Mouse (Mus musculus) stomach, postnatal 0 days (tissue): ENCODE results near the gene L3mbtl3. TPM values are rescaled to one million over a fixed set of nuclear protein-coding genes. Genes with fewer than 3 reads are reported as not detected.

ENCODE experiments used
- ATAC-seq: fragments of 200-750 bp; cut with Nextera tagmentation; 2 replicates; pipeline ENCODE4 v1.8.0; 2017; ENCODE audit not compliant: low FRiP score, low TSS enrichment
- DNase-seq: peaks from one replicate; pipeline ENCODE4 v3.0.0-alpha.2; 2016; ENCODE audit warnings: low spot score
- H3K27ac ChIP-seq: fragments of 300-500 bp; sonication (generic); replicated peaks from 2 replicates; pipeline ENCODE4 v1.5.1; 2014; ENCODE audit warnings: mild to moderate bottlenecking, control low read depth
- H3K27me3 ChIP-seq: fragments of 300-500 bp; sonication (generic); 2 replicates; pipeline ENCODE4 v1.6.1; 2014; ENCODE audit warnings: low read length; ENCODE audit not compliant: control insufficient read depth, insufficient read depth
- H3K36me3 ChIP-seq: fragments of 300-500 bp; sonication (generic); 2 replicates; pipeline ENCODE4 v1.6.1; 2014; ENCODE audit warnings: low read length, mixed read lengths; ENCODE audit not compliant: control insufficient read depth, insufficient read depth
- H3K4me1 ChIP-seq: fragments of 300-500 bp; sonication (generic); replicated peaks from 2 replicates; pipeline ENCODE4 v1.6.1; 2014; ENCODE audit warnings: antibody characterized with exemption; ENCODE audit not compliant: control insufficient read depth, insufficient read depth
- H3K4me2 ChIP-seq: fragments of 300-500 bp; sonication (generic); replicated peaks from 2 replicates; pipeline ENCODE4 v1.6.1; 2014; ENCODE audit warnings: low read depth, mild to moderate bottlenecking, control low read depth, moderate library complexity
- H3K4me3 ChIP-seq: fragments of 300-500 bp; sonication (generic); 2 replicates; pipeline ENCODE4 v1.5.1; 2014; ENCODE audit warnings: low read depth, low read length, control low read depth
- H3K9ac ChIP-seq: fragments of 300-500 bp; sonication (generic); 2 replicates; pipeline ENCODE4 v1.6.1; 2014; ENCODE audit warnings: mild to moderate bottlenecking, low read length, control low read depth, mixed read lengths
- H3K9me3 ChIP-seq: fragments of 300-500 bp; sonication (generic); 2 replicates; pipeline ENCODE4 v1.6.1; 2016; ENCODE audit warnings: low read length; ENCODE audit not compliant: control insufficient read depth
- CTCF ChIP-seq: IDR thresholded peaks from 2 replicates; pipeline ENCODE4 v1.5.1; 2016; ENCODE audit warnings: antibody characterized with exemption, low read depth, mild to moderate bottlenecking, moderate library complexity
- EP300 ChIP-seq: optimal IDR thresholded peaks from 2 replicates; pipeline ENCODE3; 2016; ENCODE audit warnings: antibody characterized with exemption
- WGBS: fragments of 180-500 bp; shearing (Covaris S2); extraction: QIAGEN DNeasy Blood & Tissue Kit; methylation state at CpG from one replicate; pipeline ENCODE4 v1.1.7; 2014; 5-methylcytosine and 5-hydroxymethylcytosine counted together
- microRNA-seq: library from miRNA; unstranded; fragments of <30 nt; microRNA quantifications from one replicate; pipeline ENCODE4, GENCODE M21; 2016
- polyA plus RNA-seq: library from polyadenylated mRNA; unstranded; fragments of >200 nt; fragmentation: Nextera tagmentation; extraction: Ambion mirVana; gene quantifications from 2 replicates; pipeline ENCODE4 v1.2.1, GENCODE M21; 2015

The L3mbtl3 gene
- polyA plus RNA-seq, 1 experiment from 2014 or later, result 4.3 TPM

DNA sequence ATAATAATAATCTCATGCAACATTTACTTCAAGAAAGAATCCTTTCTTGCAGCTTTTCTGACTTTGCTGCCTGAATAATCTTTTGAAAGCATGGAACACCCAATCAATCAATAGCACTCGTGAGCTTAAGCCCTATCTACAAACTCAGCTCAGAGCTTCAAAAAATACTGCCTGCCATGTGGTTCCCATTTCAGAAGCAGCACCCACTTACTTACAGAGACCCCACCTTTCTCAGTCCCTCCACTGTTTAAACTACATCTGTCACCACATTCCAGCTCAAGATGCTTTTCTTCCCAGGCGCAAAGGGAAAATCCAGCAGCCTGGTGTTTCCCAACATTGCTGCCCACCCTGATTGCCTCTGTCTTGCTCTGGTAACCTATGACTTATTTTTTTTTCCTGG, 149.0 kb downstream of the L3mbtl3 start:
- no peaks in the 10 kb centered on the region for H3K4me1 ChIP-seq
- H3K27me3 ChIP-seq, result no peaks in the 10 kb centered on the region
- no peak overlapping the region for H3K9ac ChIP-seq
- no peak for ATAC-seq
- DNase-seq, result no peak
- no peak for TF ChIP-seq EP300
- no peak for TF ChIP-seq CTCF
- no peak overlapping the region for H3K4me2 ChIP-seq
- no peak overlapping the region for H3K4me3 ChIP-seq
- no peaks in the 10 kb centered on the region for H3K36me3 ChIP-seq
- H3K9me3 ChIP-seq, result no peaks in the 10 kb centered on the region
- H3K27ac ChIP-seq, result no peak overlapping the region
- WGBS, result 34% methylated on average over 2 of the region's 2 CpGs

GRCm38 (mm10) chr10:26226241-26226640, 149.5 kb downstream of the L3mbtl3 start:
- no peak overlapping the region for H3K27ac ChIP-seq
- H3K27me3 ChIP-seq, result no peaks in the 10 kb centered on the region
- H3K9me3 ChIP-seq, result no peaks in the 10 kb centered on the region
- no peak overlapping the region for H3K9ac ChIP-seq
- DNase-seq (no peak), ATAC-seq (no peak)
- no peaks in the 10 kb centered on the region for H3K4me1 ChIP-seq
- no peaks in the 10 kb centered on the region for H3K36me3 ChIP-seq
- 82% methylated on average over 5 of the region's 5 CpGs for WGBS
- no peak overlapping the region for H3K4me3 ChIP-seq
- no peak for TF ChIP-seq CTCF
- no peak for TF ChIP-seq EP300
- no peak overlapping the region for H3K4me2 ChIP-seq

Small RNAs within 50 kb of the gene (microRNA-seq; reads per million reads assigned to microRNA genes)
- not detected for gene Gm27754

Other genes with a start within 250 kb of the L3mbtl3 start
- not detected in 2 replicates for gene Samd3, start 146.3 kb downstream of the L3mbtl3 start, polyA plus RNA-seq